Mouse (Mus musculus): ENCODE measurements around the gene Fam178b. TPM values are rescaled to one million over a fixed set of nuclear protein-coding genes. Genes with fewer than 3 reads are reported as not detected.

The Fam178b gene
- polyA plus RNA-seq, 1 experiment from 2014 or later: 0.87 TPM

GRCm38 (mm10) chr1:36562388-36562787, 120.6 kb downstream of the Fam178b start:
- Histone ChIP-seq H3K9ac (ENCODE audit: low read depth, low read length) (no peak overlapping the region), H3K4me2 (replicated peaks; ENCODE audit: low read depth) (no peak overlapping the region), H3K27me3 (replicated peaks; ENCODE audit: control insufficient read depth, insufficient read depth, low read length) (no peaks in the 10 kb centered on the region), H3K27ac (ENCODE audit: low read depth, low read length) (no peak overlapping the region), H3K9me3 (ENCODE audit: control insufficient read depth) (no peaks in the 10 kb centered on the region), H3K4me1 (replicated peaks; ENCODE audit: control insufficient read depth, insufficient read depth, low read length) (no peaks in the 10 kb centered on the region), H3K4me3 (ENCODE audit: low read depth, low read length) (no peak overlapping the region), H3K36me3 (ENCODE audit: control insufficient read depth, insufficient read depth) (no peaks in the 10 kb centered on the region)
- no peak for TF ChIP-seq CTCF (IDR thresholded peaks at IDR 0.05; ENCODE audit: low read depth)
- no peak for ATAC-seq
- 65% methylated on average over 4 of the region's 4 CpGs for WGBS

- no peak for TF ChIP-seq CTCF (IDR thresholded peaks at IDR 0.05; ENCODE audit: low read depth)
- Histone ChIP-seq H3K27me3 (replicated peaks; ENCODE audit: control insufficient read depth, insufficient read depth, low read length) (no peaks in the 10 kb centered on the region), H3K27ac (ENCODE audit: low read depth, low read length) (no peak overlapping the region), H3K9ac (ENCODE audit: low read depth, low read length) (no peak overlapping the region), H3K4me2 (replicated peaks; ENCODE audit: low read depth) (no peak overlapping the region), H3K36me3 (ENCODE audit: control insufficient read depth, insufficient read depth) (no peaks in the 10 kb centered on the region), H3K4me1 (replicated peaks; ENCODE audit: control insufficient read depth, insufficient read depth, low read length) (no peaks in the 10 kb centered on the region), H3K4me3 (ENCODE audit: low read depth, low read length) (no peak overlapping the region), H3K9me3 (ENCODE audit: control insufficient read depth) (no peaks in the 10 kb centered on the region)
- no peak for ATAC-seq
- 60% methylated on average over 6 of the region's 6 CpGs for WGBS
Measured at GRCm38 (mm10) chr1:36560903-36561302, 122.1 kb downstream of the Fam178b start.

- Histone ChIP-seq H3K4me1 (replicated peaks; ENCODE audit: control insufficient read depth, insufficient read depth, low read length) (peaks cover 4% of the 10 kb centered on the region; the same call in 1 of the 2 replicates), H3K27me3 (replicated peaks; ENCODE audit: control insufficient read depth, insufficient read depth, low read length) (no peaks in the 10 kb centered on the region), H3K36me3 (ENCODE audit: control insufficient read depth, insufficient read depth) (no peaks in the 10 kb centered on the region; the same call in 1 of the 2 replicates), H3K4me3 (ENCODE audit: low read depth, low read length) (no peak overlapping the region), H3K9ac (ENCODE audit: low read depth, low read length) (no peak overlapping the region), H3K4me2 (replicated peaks; ENCODE audit: low read depth) (no peak overlapping the region), H3K27ac (ENCODE audit: low read depth, low read length) (no peak overlapping the region), H3K9me3 (ENCODE audit: control insufficient read depth) (no peaks in the 10 kb centered on the region)
- no peak for ATAC-seq
- no peak for TF ChIP-seq CTCF (IDR thresholded peaks at IDR 0.05; ENCODE audit: low read depth)
- WGBS: 80% methylated on average over 5 of the region's 5 CpGs
Measured at GRCm38 (mm10) chr1:36559888-36560287, 123.1 kb downstream of the Fam178b start.

GRCm38 (mm10) chr1:36559256-36559655, 123.7 kb downstream of the Fam178b start:
- H3K9ac ChIP-seq (ENCODE audit: low read depth, low read length): no peak overlapping the region
- no peak overlapping the region for H3K27ac ChIP-seq (ENCODE audit: low read depth, low read length)
- no peak for ATAC-seq
- WGBS: 36% methylated on average over 4 of the region's 4 CpGs
- H3K9me3 ChIP-seq (ENCODE audit: control insufficient read depth): no peaks in the 10 kb centered on the region
- H3K27me3 ChIP-seq (replicated peaks; ENCODE audit: control insufficient read depth, insufficient read depth, low read length): no peaks in the 10 kb centered on the region
- H3K4me1 ChIP-seq (replicated peaks; ENCODE audit: control insufficient read depth, insufficient read depth, low read length): peaks cover 4% of the 10 kb centered on the region; the same call in 1 of the 2 replicates
- H3K36me3 ChIP-seq (ENCODE audit: control insufficient read depth, insufficient read depth): no peaks in the 10 kb centered on the region; the same call in 1 of the 2 replicates
- no peak for TF ChIP-seq CTCF (IDR thresholded peaks at IDR 0.05; ENCODE audit: low read depth)
- H3K4me2 ChIP-seq (replicated peaks; ENCODE audit: low read depth): peak overlapping the region; percentile 83
- H3K4me3 ChIP-seq (ENCODE audit: low read depth, low read length): no peak overlapping the region

- peak; percentile 35 for ATAC-seq
- peak within 1 kb of the TSS; percentile 83 for H3K4me2 ChIP-seq (replicated peaks; ENCODE audit: low read depth)
- H3K36me3 ChIP-seq (ENCODE audit: control insufficient read depth, insufficient read depth): peaks cover 8% of the 10 kb centered on the region; the same call in 1 of the 2 replicates
- peaks cover 4% of the 10 kb centered on the region; the same call in 1 of the 2 replicates for H3K4me1 ChIP-seq (replicated peaks; ENCODE audit: control insufficient read depth, insufficient read depth, low read length)
- no peak for TF ChIP-seq CTCF (IDR thresholded peaks at IDR 0.05; ENCODE audit: low read depth)
- H3K27me3 ChIP-seq (replicated peaks; ENCODE audit: control insufficient read depth, insufficient read depth, low read length): no peaks in the 10 kb centered on the region
- WGBS: 3% methylated on average over 61 of the region's 69 CpGs
- peak within 1 kb of the TSS; percentile 90 for H3K27ac ChIP-seq (ENCODE audit: low read depth, low read length)
- peak within 1 kb of the TSS; percentile 80 for H3K9ac ChIP-seq (ENCODE audit: low read depth, low read length)
- no peaks in the 10 kb centered on the region for H3K9me3 ChIP-seq (ENCODE audit: control insufficient read depth)
- H3K4me3 ChIP-seq (ENCODE audit: low read depth, low read length): peak within 1 kb of the TSS; percentile 81
Measured at GRCm38 (mm10) chr1:36558031-36558993, 124.7 kb downstream of the Fam178b start, which contains the start of gene Sema4c. Gene Sema4c, minus strand, starts transcription at chr1:36558349.

- Histone ChIP-seq H3K4me1 (replicated peaks; ENCODE audit: control insufficient read depth, insufficient read depth, low read length) (peaks cover 4% of the 10 kb centered on the region; the same call in 1 of the 2 replicates), H3K27ac (ENCODE audit: low read depth, low read length) (peak overlapping the region; percentile 90), H3K4me2 (replicated peaks; ENCODE audit: low read depth) (peak overlapping the region; percentile 83), H3K27me3 (replicated peaks; ENCODE audit: control insufficient read depth, insufficient read depth, low read length) (no peaks in the 10 kb centered on the region), H3K9me3 (ENCODE audit: control insufficient read depth) (no peaks in the 10 kb centered on the region), H3K4me3 (ENCODE audit: low read depth, low read length) (peak overlapping the region; percentile 81), H3K36me3 (ENCODE audit: control insufficient read depth, insufficient read depth) (peaks cover 15% of the 10 kb centered on the region), H3K9ac (ENCODE audit: low read depth, low read length) (peak overlapping the region; percentile 80)
- WGBS: under 1% methylated on average over 42 of the region's 48 CpGs
- TF ChIP-seq CTCF (IDR thresholded peaks at IDR 0.05; ENCODE audit: low read depth): no peak
- ATAC-seq: peak; percentile 53
Measured at GRCm38 (mm10) chr1:36557457-36558011, 125.4 kb downstream of the Fam178b start.

All from intestine, postnatal 0 days (tissue).